Mouse (Mus musculus) gastrocnemius, postnatal 14 days (tissue): ENCODE measurements at regions not wholly inside any gene's neighbourhood (a gene's known extent, or its start where the extent isn't known, plus 50 kb on each side); places are given as distances from the start of the nearest gene placed in this dataset.

Source experiments
- DNase-seq: peaks from one replicate; pipeline ENCODE4 v3.0.0; 2021; ENCODE audit warnings: mixed read lengths
- intact Hi-C: fragments of 180-260 bp; cut with DNase I; formaldehyde crosslinking; loops from one replicate; pipeline ENCODE4 v1.15.1; 2025; ENCODE audit warnings: low total_unique reads

- DNase-seq, result no peak
- intact Hi-C loops, result no loop called here
Observed at GRCm38 (mm10) chr7:74224378-74224777, 210.9 kb upstream of the St8sia2 start.

GRCm38 (mm10) chr7:74200661-74201060, 187.2 kb upstream of the St8sia2 start:
- no peak for DNase-seq
- intact Hi-C loops, result no loop called here

GRCm38 (mm10) chr7:74198796-74199195, 185.3 kb upstream of the St8sia2 start:
- intact Hi-C loops, result no loop called here
- DNase-seq, result no peak

GRCm38 (mm10) chr7:74184661-74185060, 171.2 kb upstream of the St8sia2 start:
- intact Hi-C loops, result no loop called here
- no peak for DNase-seq

- intact Hi-C loops, result no loop called here
- no peak for DNase-seq
Observed at GRCm38 (mm10) chr7:74174206-74174605, 160.7 kb upstream of the St8sia2 start.

GRCm38 (mm10) chr7:74173230-74173612, 159.7 kb upstream of the St8sia2 start:
- DNase-seq, result no peak
- intact Hi-C loops, result no loop called here

GRCm38 (mm10) chr7:74172504-74173229, 159.2 kb upstream of the St8sia2 start:
- intact Hi-C loops, result no loop called here
- no peak for DNase-seq

- intact Hi-C loops, result no loop called here
- DNase-seq, result no peak
Observed at GRCm38 (mm10) chr7:74151590-74151989, 138.1 kb upstream of the St8sia2 start.

- intact Hi-C loops, result no loop called here
- no peak for DNase-seq
Observed at GRCm38 (mm10) chr7:74143236-74143635, 129.7 kb upstream of the St8sia2 start.

GRCm38 (mm10) chr7:74138169-74138568, 124.7 kb upstream of the St8sia2 start:
- intact Hi-C loops, result no loop called here
- DNase-seq, result no peak

- intact Hi-C loops, result no loop called here
- no peak for DNase-seq
Observed at GRCm38 (mm10) chr7:74130206-74130836, 116.8 kb upstream of the St8sia2 start.

GRCm38 (mm10) chr7:74112071-74112470, 98.6 kb upstream of the St8sia2 start:
- intact Hi-C loops, result no loop called here
- no peak for DNase-seq

GRCm38 (mm10) chr7:74108347-74108746, 94.9 kb upstream of the St8sia2 start:
- no peak for DNase-seq
- intact Hi-C loops, result no loop called here

GRCm38 (mm10) chr7:74107176-74107928, 93.9 kb upstream of the St8sia2 start:
- intact Hi-C loops, result no loop called here
- DNase-seq, result peak; percentile 10

GRCm38 (mm10) chr7:74091402-74092025, 78.0 kb upstream of the St8sia2 start:
- intact Hi-C loops, result no loop called here
- no peak for DNase-seq

- intact Hi-C loops, result no loop called here
- DNase-seq, result no peak
Observed at GRCm38 (mm10) chr7:74080846-74081235, 67.4 kb upstream of the St8sia2 start.

- DNase-seq, result no peak
- intact Hi-C loops, result no loop called here
Observed at GRCm38 (mm10) chr7:74080079-74080845, 66.8 kb upstream of the St8sia2 start.

- intact Hi-C loops, result no loop called here
- no peak for DNase-seq
Observed at GRCm38 (mm10) chr7:74072632-74073031, 59.1 kb upstream of the St8sia2 start.

- intact Hi-C loops, result no loop called here
- no peak for DNase-seq
Observed at GRCm38 (mm10) chr7:74070836-74071235, 57.3 kb upstream of the St8sia2 start.
